Mouse (Mus musculus): ENCODE data around the gene Ly6g6e. TPM values are rescaled to one million over a fixed set of nuclear protein-coding genes. Genes with fewer than 3 reads are reported as not detected.

Gene Ly6g6e
- total and polyA plus RNA-seq, 2 experiments from 2014 or later: 0.38 to 2.9 TPM

- Histone ChIP-seq H3K27ac (ENCODE audit: low read depth, low read length) (no peak overlapping the region), H3K9me3 (ENCODE audit: low read length) (no peaks in the 10 kb centered on the region), H3K4me3 (ENCODE audit: low read depth, low read length) (no peak overlapping the region), H3K36me3 (ENCODE audit: insufficient read depth) (peaks cover 66% of the 10 kb centered on the region), H3K9ac (no peak overlapping the region), H3K4me2 (ENCODE audit: low read depth) (no peak overlapping the region), H3K4me1 (ENCODE audit: insufficient read depth) (peaks cover 3% of the 10 kb centered on the region; the same call in 1 of the 2 replicates), H3K27me3 (ENCODE audit: insufficient read depth, low read length) (no peaks in the 10 kb centered on the region)
- no peak for ATAC-seq
- DNase-seq: no peak
- TF ChIP-seq CTCF (IDR thresholded peaks at IDR 0.05; ENCODE audit: low read depth): no peak
- 92% methylated on average over 15 of the region's 15 CpGs for WGBS
Observed at GRCm38 (mm10) chr17:35094475-35095365, 18.0 kb downstream of the Ly6g6e start.

- H3K36me3 ChIP-seq (ENCODE audit: insufficient read depth): peaks cover 81% of the 10 kb centered on the region
- H3K4me2 ChIP-seq (ENCODE audit: low read depth): no peak overlapping the region
- H3K4me1 ChIP-seq (ENCODE audit: insufficient read depth): no peaks in the 10 kb centered on the region
- H3K9ac ChIP-seq: no peak overlapping the region
- no peaks in the 10 kb centered on the region for H3K9me3 ChIP-seq (ENCODE audit: low read length)
- H3K4me3 ChIP-seq (ENCODE audit: low read depth, low read length): no peak overlapping the region
- TF ChIP-seq CTCF (IDR thresholded peaks at IDR 0.05; ENCODE audit: low read depth): no peak
- DNase-seq: no peak
- no peak for ATAC-seq
- no peak overlapping the region for H3K27ac ChIP-seq (ENCODE audit: low read depth, low read length)
- WGBS: 89% methylated on average over 12 of the region's 12 CpGs
- no peaks in the 10 kb centered on the region for H3K27me3 ChIP-seq (ENCODE audit: insufficient read depth, low read length)
Observed at GRCm38 (mm10) chr17:35096597-35096996, 19.9 kb downstream of the Ly6g6e start.

DNA sequence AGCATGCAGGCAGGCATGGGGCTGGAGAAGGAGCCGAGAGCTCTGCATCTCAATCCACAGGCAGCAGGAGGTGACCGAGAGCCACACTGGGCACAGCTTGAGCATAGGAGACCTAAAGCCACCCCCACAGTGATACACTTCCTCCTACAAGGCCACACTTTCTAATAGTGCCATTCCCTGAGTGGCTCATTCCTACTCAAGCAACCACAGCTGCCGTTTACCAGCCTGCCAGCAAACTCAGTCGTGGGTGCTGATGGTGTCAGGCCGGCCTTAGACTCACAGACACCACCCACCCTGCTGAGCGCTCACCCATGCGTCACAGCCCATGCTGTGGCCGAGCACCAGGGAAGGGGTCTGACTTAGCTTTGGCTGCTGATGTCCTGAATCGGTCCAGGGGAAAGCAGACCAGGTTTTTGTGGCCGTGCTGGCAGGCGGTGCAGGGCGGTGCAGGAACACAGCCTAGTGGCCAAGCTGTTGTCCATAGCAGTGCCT is 20.5 kb downstream of the Ly6g6e start:
- TF ChIP-seq CTCF (IDR thresholded peaks at IDR 0.05; ENCODE audit: low read depth): no peak
- ATAC-seq (no peak), DNase-seq (no peak)
- Histone ChIP-seq H3K4me1 (ENCODE audit: insufficient read depth) (no peaks in the 10 kb centered on the region), H3K4me2 (ENCODE audit: low read depth) (no peak overlapping the region), H3K9me3 (ENCODE audit: low read length) (no peaks in the 10 kb centered on the region), H3K36me3 (ENCODE audit: insufficient read depth) (peaks cover 83% of the 10 kb centered on the region), H3K4me3 (ENCODE audit: low read depth, low read length) (no peak overlapping the region), H3K27ac (ENCODE audit: low read depth, low read length) (no peak overlapping the region), H3K9ac (no peak overlapping the region), H3K27me3 (ENCODE audit: insufficient read depth, low read length) (no peaks in the 10 kb centered on the region)
- 78% methylated on average over 12 of the region's 12 CpGs for WGBS

GRCm38 (mm10) chr17:35100196-35100765 is 23.6 kb downstream of the Ly6g6e start:
- H3K36me3 ChIP-seq (ENCODE audit: insufficient read depth): peaks cover 75% of the 10 kb centered on the region
- no peak overlapping the region for H3K9ac ChIP-seq
- no peak for ATAC-seq
- no peaks in the 10 kb centered on the region for H3K4me1 ChIP-seq (ENCODE audit: insufficient read depth)
- no peak for TF ChIP-seq CTCF (IDR thresholded peaks at IDR 0.05; ENCODE audit: low read depth)
- no peak overlapping the region for H3K4me2 ChIP-seq (ENCODE audit: low read depth)
- no peaks in the 10 kb centered on the region for H3K27me3 ChIP-seq (ENCODE audit: insufficient read depth, low read length)
- H3K27ac ChIP-seq (ENCODE audit: low read depth, low read length): no peak overlapping the region
- 73% methylated on average over 10 of the region's 10 CpGs for WGBS
- H3K9me3 ChIP-seq (ENCODE audit: low read length): no peaks in the 10 kb centered on the region
- no peak overlapping the region for H3K4me3 ChIP-seq (ENCODE audit: low read depth, low read length)
- no peak for DNase-seq

DNA sequence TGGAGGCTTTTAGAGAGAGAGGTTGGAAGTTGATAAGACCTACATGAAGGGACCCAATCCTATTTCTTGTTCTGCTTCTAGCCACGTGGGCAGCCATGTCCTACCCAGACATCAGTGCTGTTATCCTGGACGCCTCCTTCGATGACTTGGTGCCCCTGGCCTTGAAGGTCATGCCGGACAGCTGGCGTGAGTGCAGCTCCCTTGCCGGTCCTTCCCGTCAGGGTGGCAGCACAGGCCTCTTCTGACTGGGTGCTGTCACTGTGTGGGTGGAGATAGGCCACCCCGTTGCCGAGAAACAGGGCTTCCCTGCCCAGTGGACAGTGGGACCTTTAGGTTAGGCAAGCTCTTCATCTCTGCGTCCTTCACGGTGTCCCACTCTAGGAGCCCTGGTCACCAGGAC is 24.5 kb downstream of the Ly6g6e start:
- DNase-seq (no peak), ATAC-seq (no peak)
- no peaks in the 10 kb centered on the region for H3K4me1 ChIP-seq (ENCODE audit: insufficient read depth)
- TF ChIP-seq CTCF (IDR thresholded peaks at IDR 0.05; ENCODE audit: low read depth): no peak
- no peaks in the 10 kb centered on the region for H3K27me3 ChIP-seq (ENCODE audit: insufficient read depth, low read length)
- no peak overlapping the region for H3K9ac ChIP-seq
- H3K36me3 ChIP-seq (ENCODE audit: insufficient read depth): peaks cover 73% of the 10 kb centered on the region
- H3K4me2 ChIP-seq (ENCODE audit: low read depth): no peak overlapping the region
- WGBS: 95% methylated on average over 11 of the region's 11 CpGs
- no peak overlapping the region for H3K27ac ChIP-seq (ENCODE audit: low read depth, low read length)
- H3K4me3 ChIP-seq (ENCODE audit: low read depth, low read length): no peak overlapping the region
- H3K9me3 ChIP-seq (ENCODE audit: low read length): no peaks in the 10 kb centered on the region

- TF ChIP-seq CTCF (IDR thresholded peaks at IDR 0.05; ENCODE audit: low read depth): no peak
Observed at GRCm38 (mm10) chr17:35102299-35102698, 25.6 kb downstream of the Ly6g6e start.

GRCm38 (mm10) chr17:35103221-35103690 is 26.6 kb downstream of the Ly6g6e start:
- Histone ChIP-seq H3K36me3 (ENCODE audit: insufficient read depth) (peaks cover 55% of the 10 kb centered on the region), H3K4me2 (ENCODE audit: low read depth) (no peak overlapping the region), H3K27ac (ENCODE audit: low read depth, low read length) (no peak overlapping the region), H3K4me3 (ENCODE audit: low read depth, low read length) (no peak overlapping the region), H3K9me3 (ENCODE audit: low read length) (no peaks in the 10 kb centered on the region), H3K4me1 (ENCODE audit: insufficient read depth) (no peaks in the 10 kb centered on the region), H3K27me3 (ENCODE audit: insufficient read depth, low read length) (no peaks in the 10 kb centered on the region), H3K9ac (no peak overlapping the region)
- DNase-seq: no peak
- ATAC-seq: no peak
- 74% methylated on average over 6 of the region's 6 CpGs for WGBS
- TF ChIP-seq CTCF (IDR thresholded peaks at IDR 0.05; ENCODE audit: low read depth): no peak

More at GRCm38 (mm10) chr17:35102299-35102698, 25.6 kb downstream of the Ly6g6e start:
- no peak for ATAC-seq
- Histone ChIP-seq H3K27ac (ENCODE audit: low read depth, low read length) (no peak overlapping the region), H3K27me3 (ENCODE audit: insufficient read depth, low read length) (no peaks in the 10 kb centered on the region), H3K4me2 (ENCODE audit: low read depth) (no peak overlapping the region), H3K4me1 (ENCODE audit: insufficient read depth) (no peaks in the 10 kb centered on the region), H3K9ac (no peak overlapping the region), H3K4me3 (ENCODE audit: low read depth, low read length) (no peak overlapping the region), H3K9me3 (ENCODE audit: low read length) (no peaks in the 10 kb centered on the region), H3K36me3 (ENCODE audit: insufficient read depth) (peaks cover 62% of the 10 kb centered on the region)
- DNase-seq: no peak
- WGBS: 76% methylated on average over 8 of the region's 8 CpGs
